Mouse (Mus musculus): ENCODE data around the gene Lbhd1.

DNA sequence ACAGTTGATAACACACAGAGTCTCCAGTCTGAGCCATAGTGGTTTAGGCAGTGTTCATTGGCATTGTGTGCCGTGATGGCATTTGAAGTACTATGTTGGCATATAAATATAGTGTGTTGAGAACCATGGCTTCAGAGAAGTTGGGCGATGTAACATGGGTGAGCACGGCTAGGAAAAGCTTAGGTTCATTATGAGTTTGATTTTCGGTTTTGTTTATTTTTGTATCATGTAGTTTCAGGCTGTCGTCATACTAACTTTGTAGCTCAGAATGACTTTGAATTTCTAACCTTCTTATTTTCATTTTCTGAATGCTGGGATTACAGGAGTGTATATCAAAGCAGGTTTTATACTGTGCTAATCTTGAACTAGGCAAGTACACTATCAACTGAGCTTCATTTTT, 19.9 kb downstream of the Lbhd1 start:
- TF ChIP-seq POLR2A (IDR thresholded peaks at IDR 0.05; ENCODE audit: low read depth, low read length) (no peak), CTCF (IDR thresholded peaks at IDR 0.05; ENCODE audit: borderline replicate concordance, insufficient read depth, low read length) (no peak)

Data from embryonic fibroblast, embryonic 13.5 days (primary cell).